Mouse (Mus musculus) E14TG2a.4 (cell line): ENCODE measurements around the gene Oosp1.

Experiments
- CTCF ChIP-seq: conservative IDR thresholded peaks from 2 replicates; pipeline ENCODE4 v1.5.1; 2014; ENCODE audit warnings: low read length
- NANOG ChIP-seq: IDR thresholded peaks from 2 replicates; pipeline ENCODE4 v1.6.1; 2014; ENCODE audit warnings: borderline replicate concordance, low read length, mixed read lengths
- POU5F1 ChIP-seq: IDR thresholded peaks from 2 replicates; pipeline ENCODE4 v1.6.1; 2014; ENCODE audit warnings: low read length, borderline replicate concordance

DNA sequence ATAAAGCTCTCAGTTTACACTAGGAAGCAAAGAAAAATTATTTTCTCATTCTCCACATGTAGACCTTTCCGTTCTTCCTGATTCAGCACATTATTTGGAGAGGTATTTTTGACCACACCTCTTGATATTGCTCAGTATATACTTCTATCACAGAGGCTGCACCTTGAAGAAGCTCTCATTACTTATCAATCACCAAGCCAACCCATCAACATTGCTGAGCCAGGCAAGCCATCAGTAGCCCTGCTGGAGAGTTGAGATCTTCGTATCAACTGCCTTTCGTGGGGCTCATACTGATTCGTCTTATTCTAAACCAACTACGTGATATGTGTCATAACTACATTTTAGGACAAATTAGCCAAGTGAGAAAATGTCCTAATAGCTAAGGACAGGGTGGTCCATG is 36.4 kb upstream of the Oosp1 start:
- TF ChIP-seq CTCF (no peak), POU5F1 (no peak), NANOG (no peak)
